ENCODE assay signal across 12 mouse cellular contexts in genomic region chr8:94953624-94954367, GRCm38 (mm10). TPM values are rescaled to one million over a fixed set of nuclear protein-coding genes. Genes with fewer than 3 reads are reported as not detected.
DNase-seq lines count a peak whose midpoint lies in the region; ATAC-seq and TF ChIP-seq lines count a peak whose summit lies in the region.
"Had no signal": no experiment of that assay in that cellular context is flagged by ENCODE, and none has a peak within 500 bp of the region (broad histone marks: within the 10 kb centered on the region; RNA-seq: fewer than 3 reads in every experiment).

No protein-coding gene starts in this region.

- no peaks in the 10 kb centered on the region for H3K27me3 ChIP-seq in lung, embryonic 15.5 days
- H3K27me3 ChIP-seq in CH12.LX (replicated peaks): peaks cover 4% of the 10 kb centered on the region

- in situ Hi-C loops in CH12.LX (cut with MboI; ENCODE audit: low pct_ligation_motif_present, low pct_unique_long_range_greater_than_20kb, low sequenced_read_pairs): no loop called here

- H3K9ac ChIP-seq in lung, embryonic 15.5 days: no peak overlapping the region
- no peak overlapping the region for H3K9ac ChIP-seq in CH12.LX (ENCODE audit: insufficient read depth, low read depth)

- peak overlapping the region; percentile 19; the same call in 1 of the 2 replicates for H3K4me2 ChIP-seq in lung, embryonic 15.5 days
- H3K4me2 ChIP-seq in CH12.LX (ENCODE audit: insufficient read depth, low read depth, poor library complexity, severe bottlenecking): peak overlapping the region; percentile 73

- no peak for TF ChIP-seq POLR2A in CH12.LX (IDR thresholded peaks at IDR 0.05; ENCODE audit: low read depth, low read length)

- no peak overlapping the region for H3K4me3 ChIP-seq in lung, embryonic 15.5 days
- H3K4me3 ChIP-seq in CH12.LX (replicated peaks in 1 of 3; ENCODE audit: low read depth in 2 of 3, low read length in 2 of 3, poor library complexity in 1 of 3): peak overlapping the region in 1 of 3 experiments; percentile 31

- no peak; the same call in 1 of the 2 replicates for TF ChIP-seq EP300 in CH12.LX (IDR thresholded peaks at IDR 0.05; ENCODE audit: low read length)

- dilution Hi-C loops in CH12.LX (cut with MboI; ENCODE audit: extremely low pct_ligation_motif_present, extremely low pct_unique_long_range_greater_than_20kb, low sequenced_read_pairs): no loop called here

- peaks cover 21% of the 10 kb centered on the region for H3K4me1 ChIP-seq in lung, embryonic 15.5 days
- H3K4me1 ChIP-seq in CH12.LX (ENCODE audit: control insufficient read depth in 1 of 2, insufficient read depth in 2 of 2): peaks cover 17 to 44% of the 10 kb centered on the region in 2 experiments

- H3K9me3 ChIP-seq in lung, embryonic 15.5 days: no peaks in the 10 kb centered on the region
- peaks cover 3% of the 10 kb centered on the region for H3K9me3 ChIP-seq in CH12.LX (replicated peaks; ENCODE audit: low read length)

- intact Hi-C loops in left cerebral cortex, postnatal 25 days (cut with DNase I): loop anchor here (5.0 kb wide), 1 partner anchor 254 kb away; no protein-coding TSS in a partner anchor

- peak overlapping the region; percentile 90 for H3K27ac ChIP-seq in lung, embryonic 15.5 days
- H3K27ac ChIP-seq in CH12.LX (ENCODE audit: insufficient read depth, low read depth): peak overlapping the region; percentile 72
- H3K27ac ChIP-seq: hindbrain, postnatal 0 days had no signal

- ATAC-seq in lung, embryonic 15.5 days (ENCODE audit: borderline replicate concordance, extremely low read depth, low FRiP score, low TSS enrichment): no peak

- DNase-seq in lung, postnatal 14 days: no peak
- DNase-seq in CH12.LX (ENCODE audit: extremely low read depth) (peak; percentile 64), liver (peak; percentile 45)
- peak; percentile 31 to 41 for DNase-seq in natural killer cell, adult 2 months (ENCODE audit: low spot score in 2 of 2)
- no peak for DNase-seq in left cerebral cortex, postnatal 25 days (ENCODE audit: low spot score in 2 of 2)
- DNase-seq in right cerebral cortex, postnatal 25 days: no peak
- DNase-seq: cerebellum, adult 2 months; embryo, embryonic 11 days; spleen, adult 18-20 months had no signal

- TF ChIP-seq RAD21 in CH12.LX (IDR thresholded peaks at IDR 0.05; ENCODE audit: low read depth, low read length): no peak

- no peak for TF ChIP-seq CTCF in CH12.LX (conservative IDR thresholded peaks at IDR 0.05 in 1 of 2, IDR thresholded peaks at IDR 0.05 in 1 of 2; ENCODE audit: low read depth in 2 of 2, low read length in 2 of 2)

- WGBS in lung, embryonic 15.5 days: 53% methylated on average over 7 of the region's 7 CpGs

- no peaks in the 10 kb centered on the region for H3K36me3 ChIP-seq in lung, embryonic 15.5 days
- H3K36me3 ChIP-seq in CH12.LX (replicated peaks in 1 of 2; ENCODE audit: control insufficient read depth in 1 of 2, insufficient read depth in 1 of 2, low read length in 1 of 2): no peaks in the 10 kb centered on the region

- no peaks in the 10 kb centered on the region for H3K79me2 ChIP-seq in CH12.LX (replicated peaks; ENCODE audit: control insufficient read depth, extremely low read depth, insufficient read depth, poor library complexity, severe bottlenecking)

TF ChIP-seq in CH12.LX, 34 proteins besides CTCF, POLR2A, EP300 and RAD21:
- TF ChIP-seq PAX5 (IDR thresholded peaks at IDR 0.05; ENCODE audit: low read length) (no peak), USF1 (IDR thresholded peaks at IDR 0.05; ENCODE audit: low read depth, low read length) (no peak), TCF12 (IDR thresholded peaks at IDR 0.05; ENCODE audit: low read depth, low read length) (no peak), USF2 (conservative IDR thresholded peaks at IDR 0.05; ENCODE audit: low read depth, low read length) (no peak), KAT2A (IDR thresholded peaks at IDR 0.05; ENCODE audit: insufficient replicate concordance, low read length) (no peak), SIN3A (IDR thresholded peaks at IDR 0.05; ENCODE audit: low read length) (no peak), JUN (IDR thresholded peaks at IDR 0.05; ENCODE audit: insufficient read depth, low read depth, low read length) (no peak), ZMIZ1 (IDR thresholded peaks at IDR 0.05; ENCODE audit: low read depth, low read length) (no peak)

RNA-seq across cellular contexts. Expression of gene Adgrg1, which starts 20.8 kb away (rescaled TPM):
- polyA plus RNA-seq in lung, embryonic 15.5 days (2015; fragmentation: Nextera tagmentation; extraction: Ambion mirVana): 35.4 and 35.6 TPM in 2 replicates
- total RNA-seq in CH12.LX (2012; rRNA removed) (0.34 and 0.42 TPM in 2 replicates), CH12.LX (2014; rRNA removed) (1.1 and 1.2 TPM in 2 replicates)
- polyA plus RNA-seq in CH12.LX (2012; ENCODE audit: insufficient read length, low read depth): 2.0 and 2.5 TPM in 2 replicates
- total RNA-seq in left cerebral cortex, postnatal 25 days (2021): 10 to 100 TPM; 67.2 to 94.5 TPM

RNA-seq across cellular contexts. Expression of gene Adgrg5, which starts 30.3 kb away (rescaled TPM):
- 0.29 and 0.36 TPM in 2 replicates for polyA plus RNA-seq in lung, embryonic 15.5 days (2015; fragmentation: Nextera tagmentation; extraction: Ambion mirVana)
- total RNA-seq in CH12.LX (2012; rRNA removed): 0.81 and 1.0 TPM in 2 replicates
- 5.2 and 6.9 TPM in 2 replicates for total RNA-seq in CH12.LX (2014; rRNA removed)
- polyA plus RNA-seq in CH12.LX (2012; ENCODE audit: insufficient read length, low read depth): 9.2 and 10.0 TPM in 2 replicates
- not detected for total RNA-seq in left cerebral cortex, postnatal 25 days (2021)
- total RNA-seq: hindbrain, postnatal 0 days; left cerebral cortex, postnatal 10 days had no signal

RNA-seq across cellular contexts. Expression of gene Ccdc102a, which starts 35.9 kb away (rescaled TPM):
- 28.7 and 29.3 TPM in 2 replicates for polyA plus RNA-seq in lung, embryonic 15.5 days (2015; fragmentation: Nextera tagmentation; extraction: Ambion mirVana)
- 5.8 and 5.9 TPM in 2 replicates for total RNA-seq in CH12.LX (2012; rRNA removed)
- 2.1 and 2.5 TPM in 2 replicates for total RNA-seq in CH12.LX (2014; rRNA removed)
- 2.8 and 4.5 TPM in 2 replicates for polyA plus RNA-seq in CH12.LX (2012; ENCODE audit: insufficient read length, low read depth)
- 1 to 10 TPM; 1.5 to 1.7 TPM for total RNA-seq in left cerebral cortex, postnatal 25 days (2021)

Comparison
In these comparisons a context has a peak if more than half of its experiments do, and no peak if none do; other contexts are left out.
1. DNase-seq: peak in CH12.LX (single experiment), liver (single experiment) and natural killer cell, adult 2 months (2 of 2); none in lung, postnatal 14 days (single experiment), left cerebral cortex, postnatal 25 days (0 of 2) and right cerebral cortex, postnatal 25 days (single experiment).
2. RNA of gene Adgrg1, which starts 20.8 kb away (total RNA-seq): 67.2 to 94.5 TPM in left cerebral cortex, postnatal 25 days; 0.34 to 1.2 TPM in CH12.LX; every median in the first group is over 10 times any median in the second.